Mouse (Mus musculus) neutrophil, adult 5-6 weeks (primary cell): ENCODE measurements around the gene Spdl1. TPM values are rescaled to one million over a fixed set of nuclear protein-coding genes. Genes with fewer than 3 reads are reported as not detected.
A peak's percentile ranks its signal among the peaks of the same experiment; 100 is the strongest.

ENCODE experiments used
- ATAC-seq: fragments of 151-379, 151-347 bp; 2 replicates; pipeline ENCODE4 v1.8.0; 2017; ENCODE audit warnings: mild to moderate bottlenecking, moderate TSS enrichment; ENCODE audit not compliant: insufficient number of reproducible peaks, poor library complexity, low FRiP score, severe bottlenecking; ENCODE audit errors: extremely low read depth
- total RNA-seq: library from RNA; stranded (forward); fragments of 200-1000 nt; gene quantifications from 2 replicates; pipeline ENCODE4 v1.2.3, GENCODE M21; 2017

Gene Spdl1
- 5.0 and 8.1 TPM in 2 replicates for total RNA-seq

DNA sequence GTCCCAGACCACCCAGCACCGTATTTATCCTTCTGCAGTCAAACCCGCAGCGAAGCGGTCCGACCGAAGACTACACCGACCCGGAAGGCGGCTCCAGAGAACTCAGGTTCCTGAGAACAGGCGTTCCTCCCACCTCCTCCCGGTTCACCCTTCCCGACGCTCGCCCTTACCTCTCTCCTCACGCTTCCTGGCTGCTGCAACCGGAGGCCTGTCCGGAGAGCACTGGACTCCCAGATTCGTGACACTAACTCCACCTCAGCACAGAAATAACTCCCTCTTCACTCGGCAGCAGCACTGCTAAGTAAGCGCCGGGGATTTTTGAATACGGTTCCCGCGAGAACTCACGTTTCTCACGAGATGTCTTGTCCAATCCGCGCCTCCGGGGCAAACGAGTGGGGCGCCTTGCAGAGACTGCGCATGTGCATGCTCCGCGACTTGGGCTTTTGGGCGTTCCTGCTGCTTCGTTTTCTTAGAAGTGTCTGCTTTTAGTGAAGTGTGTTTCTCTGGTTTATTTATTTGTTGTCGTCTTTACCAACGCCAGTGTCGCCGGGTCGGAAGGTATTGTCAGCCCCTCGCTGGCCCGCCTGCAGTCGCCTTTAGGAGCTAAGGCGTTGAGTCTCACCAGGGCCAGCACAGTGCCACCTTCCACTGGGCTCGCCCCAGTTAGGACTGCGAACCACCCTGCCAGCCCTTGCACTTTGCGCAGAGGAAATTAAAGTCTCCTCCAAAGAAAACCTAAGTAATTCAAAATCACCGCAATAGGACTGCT lies at the start of gene Spdl1:
TSS of gene Spdl1 (minus strand) at position 324 of the 769 bp plus-strand sequence.
- ATAC-seq, result peak; percentile 95

DNA sequence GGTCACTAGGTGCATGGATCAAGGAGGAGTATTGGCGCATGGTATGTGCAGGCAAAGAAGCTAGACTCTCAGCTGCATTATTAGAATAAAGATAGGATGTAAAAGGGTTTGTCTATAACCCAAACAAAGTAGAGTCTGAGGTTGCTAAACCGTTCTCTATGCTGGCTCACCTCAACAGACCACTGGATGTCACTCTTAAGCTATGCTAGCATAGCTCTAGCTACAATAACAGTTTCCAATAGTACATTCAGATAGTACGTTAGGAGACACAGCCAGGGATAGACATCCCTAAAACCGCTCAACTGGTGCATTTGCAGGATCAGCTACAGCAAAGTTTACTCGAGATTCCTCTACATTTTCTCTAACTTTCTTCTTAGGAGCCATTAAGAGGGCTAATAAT lies 48.1 kb upstream of the Spdl1 start:
- ATAC-seq, result no peak

DNA sequence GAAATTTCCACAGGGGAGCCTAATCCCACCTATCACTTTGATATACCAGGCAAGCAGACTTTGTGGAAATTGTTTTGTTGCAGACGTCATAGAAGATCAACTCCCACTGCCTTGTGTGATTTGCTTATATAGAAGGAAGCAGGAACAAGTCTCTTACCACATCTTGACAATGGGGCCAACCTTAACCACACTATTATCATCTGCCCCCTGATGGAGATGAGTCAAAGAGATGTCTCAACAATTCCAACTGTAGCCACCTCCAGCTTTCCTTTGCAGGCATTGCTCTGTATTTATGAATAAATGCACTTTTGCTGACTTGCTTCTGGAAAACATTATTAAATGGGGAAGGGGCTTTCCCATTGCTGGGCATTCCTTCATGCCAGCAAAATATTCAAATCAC lies 46.2 kb upstream of the Spdl1 start:
- no peak for ATAC-seq

DNA sequence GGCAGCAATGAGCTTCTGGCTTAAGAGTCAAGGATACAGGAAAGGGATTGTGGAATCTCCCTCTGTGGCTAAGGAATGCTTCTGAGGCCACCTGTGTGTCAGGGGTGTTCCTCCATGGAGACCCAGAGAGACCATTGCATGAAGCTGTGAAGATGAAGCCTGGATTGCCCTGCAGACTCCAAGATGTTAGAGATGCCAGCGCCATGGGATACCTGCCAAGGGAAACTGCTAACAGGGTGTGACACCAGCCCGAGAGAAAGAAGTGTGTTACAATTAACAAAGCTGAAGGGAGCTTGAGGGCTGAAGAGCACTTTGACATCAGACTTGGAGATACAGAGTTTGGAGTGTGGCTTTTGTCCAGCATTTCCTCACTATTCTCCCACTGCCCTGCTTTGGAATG lies 40.4 kb upstream of the Spdl1 start:
- ATAC-seq, result no peak

DNA sequence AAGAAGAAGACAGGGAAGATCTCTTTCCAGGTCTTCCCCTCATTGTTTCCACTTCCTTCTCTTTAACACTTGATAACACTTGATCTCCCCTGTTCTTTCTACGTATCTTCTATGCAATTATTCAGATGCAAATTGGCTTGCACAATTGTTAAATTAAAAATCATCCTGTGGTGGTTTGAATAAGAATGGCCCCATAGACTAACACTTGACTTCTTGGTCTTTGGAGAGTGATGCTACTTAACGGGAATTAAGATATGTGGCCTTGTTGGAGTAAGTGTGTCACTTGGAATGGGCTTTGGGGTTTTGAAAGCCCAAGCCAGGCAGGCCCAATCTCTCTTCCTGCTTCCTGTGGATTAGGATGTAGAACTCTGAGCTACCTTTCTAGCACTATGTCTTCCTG lies 39.0 kb upstream of the Spdl1 start:
- no peak for ATAC-seq

DNA sequence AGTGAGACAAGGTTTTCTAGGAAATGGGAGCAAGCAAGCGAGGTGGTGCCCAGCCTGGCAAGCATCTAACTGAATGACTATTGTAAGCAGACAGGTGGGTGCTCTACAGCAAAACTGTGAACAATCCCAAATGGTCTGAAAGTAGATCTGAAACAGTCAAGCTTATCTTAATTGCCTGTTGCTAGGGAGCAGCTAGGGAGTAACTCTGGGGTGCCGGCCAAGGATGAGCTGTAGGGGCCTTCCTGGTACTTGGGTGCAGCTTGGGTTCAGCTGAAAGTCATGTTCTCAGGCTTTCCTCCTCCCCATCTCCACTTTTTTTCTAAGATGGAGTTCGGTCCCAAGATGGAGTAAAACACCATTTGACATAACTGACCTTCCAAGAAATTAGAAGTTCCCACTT lies 38.5 kb upstream of the Spdl1 start:
- no peak for ATAC-seq

DNA sequence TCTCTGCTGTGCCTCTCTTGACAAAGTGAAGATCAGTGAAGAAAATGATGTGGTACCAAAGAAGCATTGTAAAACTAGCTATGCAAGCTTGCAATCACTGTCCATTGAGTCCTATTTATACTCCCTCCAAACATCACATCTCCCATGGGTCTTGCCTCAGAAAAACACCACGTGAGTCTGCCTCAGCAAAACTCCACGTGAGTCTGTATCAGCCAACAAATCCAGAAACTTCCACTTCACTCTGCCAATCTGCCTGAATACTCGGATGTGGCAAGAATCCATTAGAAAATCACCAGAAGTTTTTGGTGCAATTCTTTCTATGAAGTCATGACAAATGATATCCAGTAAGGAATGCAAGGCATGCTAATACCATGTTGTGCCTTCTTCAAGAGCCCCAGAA lies 38.0 kb upstream of the Spdl1 start:
- no peak for ATAC-seq

DNA sequence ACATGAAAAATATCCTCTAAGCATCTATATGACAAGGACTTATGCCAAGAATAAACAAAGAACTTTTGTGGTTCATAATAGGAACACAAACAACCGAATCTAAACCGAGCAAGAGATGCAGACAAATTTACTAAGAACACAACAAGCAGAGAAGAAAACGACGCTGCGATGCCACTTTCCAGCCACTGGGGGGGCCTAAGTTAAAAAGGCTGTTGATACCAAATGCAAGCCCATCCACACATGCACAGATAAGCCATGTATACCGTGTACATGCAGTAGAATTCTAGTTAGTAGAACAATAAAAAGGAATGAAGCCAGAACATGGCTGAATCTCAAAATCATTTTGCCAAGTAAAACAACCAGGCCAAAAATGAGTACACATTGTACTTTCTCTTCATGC lies 35.2 kb upstream of the Spdl1 start:
- ATAC-seq, result no peak

DNA sequence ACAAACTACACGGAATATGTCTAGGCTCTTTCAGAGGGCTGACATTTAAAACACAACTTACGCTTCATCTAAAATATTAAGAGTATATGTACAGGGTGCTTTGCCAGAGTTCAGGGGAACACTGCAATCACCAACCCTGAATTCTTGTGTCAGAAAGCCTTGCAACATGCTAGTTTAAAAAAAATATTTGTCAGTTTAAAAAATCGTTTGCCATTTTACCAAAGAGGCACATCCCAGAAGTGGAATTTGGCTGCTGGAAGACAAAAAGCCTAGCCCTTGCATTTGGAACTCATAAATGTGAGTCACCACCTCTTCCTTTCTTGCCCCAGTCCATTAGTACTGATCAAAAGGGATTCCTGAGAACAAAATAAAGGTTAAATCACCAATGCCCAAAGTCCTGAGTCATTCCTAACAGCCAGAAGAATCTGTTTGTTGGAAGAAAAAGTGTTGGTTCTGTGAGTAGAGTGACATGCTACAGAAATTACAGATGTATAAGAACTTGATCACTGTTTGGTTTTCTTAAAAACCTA lies 32.4 kb upstream of the Spdl1 start:
- no peak for ATAC-seq

DNA sequence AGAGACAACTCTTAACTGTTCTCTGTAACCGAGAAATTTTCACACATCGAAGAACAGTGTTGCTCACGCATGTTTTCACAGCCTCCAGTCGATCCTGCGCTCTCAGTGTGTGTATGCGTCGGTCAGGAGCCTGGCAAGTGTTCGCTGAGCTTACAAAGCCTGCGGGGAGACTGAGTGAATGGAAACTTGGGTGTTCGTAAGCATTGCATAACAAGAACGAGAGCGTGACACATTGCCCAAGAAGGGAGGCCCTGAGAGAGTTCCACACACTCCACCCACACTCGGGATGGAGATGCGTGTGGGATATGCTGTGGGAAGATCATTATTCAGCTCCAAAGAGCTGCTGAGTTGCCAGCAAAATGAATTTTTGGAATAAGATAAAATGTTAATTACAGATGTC lies 31.7 kb upstream of the Spdl1 start:
- ATAC-seq, result no peak

DNA sequence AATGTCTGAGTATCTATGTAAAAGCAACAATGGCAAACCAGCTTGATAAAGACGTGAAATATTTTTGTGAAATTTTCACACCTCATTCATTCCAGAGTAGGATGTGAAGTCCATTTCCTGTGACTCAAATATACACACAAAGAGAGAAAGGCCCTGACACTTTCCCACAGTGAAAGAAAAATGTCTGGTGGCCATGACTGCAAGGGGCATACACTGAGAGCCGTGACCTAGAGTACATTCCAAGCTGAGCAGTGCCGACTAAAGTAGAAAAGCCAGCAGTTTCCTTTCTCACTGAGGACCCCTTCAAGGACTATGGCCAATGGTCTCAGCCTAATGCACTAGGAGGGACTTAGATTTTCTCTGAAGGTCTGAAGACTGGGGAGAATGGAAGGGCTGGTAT lies 23.2 kb upstream of the Spdl1 start:
- ATAC-seq, result no peak

DNA sequence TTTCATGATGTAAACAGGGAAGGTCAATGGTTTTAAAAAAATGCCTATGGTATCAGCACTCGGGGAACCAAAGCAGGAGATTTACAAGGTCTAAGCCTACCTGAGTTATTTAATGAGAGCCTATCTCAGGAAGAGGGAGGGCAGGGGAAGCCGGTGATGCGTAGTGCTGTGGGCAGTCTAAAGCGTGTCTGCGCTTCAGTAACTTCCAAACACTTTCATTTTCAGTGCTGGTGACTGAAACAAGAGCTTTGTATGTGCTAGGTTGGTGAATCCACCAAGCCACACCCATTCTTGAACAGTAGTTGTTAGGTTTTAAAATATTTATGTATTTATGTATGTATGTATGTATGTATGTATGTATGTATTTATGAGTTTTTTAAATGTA lies 12.8 kb upstream of the Spdl1 start:
- ATAC-seq, result peak; percentile 94

DNA sequence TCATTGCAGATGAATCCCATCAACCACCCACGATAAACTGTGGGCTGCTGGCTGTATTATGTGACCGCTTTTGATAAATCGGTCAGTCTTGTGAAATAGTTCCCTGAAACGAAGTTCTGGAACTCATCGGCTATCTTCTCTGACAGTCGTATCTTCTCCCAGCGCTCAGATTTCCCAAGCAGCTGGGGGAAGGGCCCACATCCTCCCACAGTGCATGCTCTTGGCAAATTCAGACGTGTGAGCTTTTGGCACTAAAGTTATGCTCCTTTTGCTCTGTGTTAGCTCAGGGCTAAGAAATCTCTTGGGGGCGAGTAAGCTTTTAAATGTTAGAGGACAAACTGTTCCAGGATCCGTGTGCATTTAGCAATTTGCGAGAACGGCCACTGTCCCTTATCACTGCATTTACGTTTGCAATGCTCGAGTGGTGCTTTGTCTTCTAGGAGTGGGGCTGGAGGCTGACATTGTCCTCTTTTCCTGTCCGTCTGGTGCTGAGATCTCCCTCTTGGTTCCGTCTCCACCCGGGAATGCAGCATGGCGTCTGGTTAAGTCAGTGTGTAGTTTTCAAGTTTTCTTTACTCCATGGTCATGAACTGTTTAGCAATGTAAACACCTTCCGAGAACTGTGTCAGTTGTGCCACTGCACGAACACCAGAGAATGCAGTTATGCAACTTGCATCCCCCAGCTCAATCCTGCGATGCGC lies 12.3 kb upstream of the Spdl1 start:
- ATAC-seq, result no peak

DNA sequence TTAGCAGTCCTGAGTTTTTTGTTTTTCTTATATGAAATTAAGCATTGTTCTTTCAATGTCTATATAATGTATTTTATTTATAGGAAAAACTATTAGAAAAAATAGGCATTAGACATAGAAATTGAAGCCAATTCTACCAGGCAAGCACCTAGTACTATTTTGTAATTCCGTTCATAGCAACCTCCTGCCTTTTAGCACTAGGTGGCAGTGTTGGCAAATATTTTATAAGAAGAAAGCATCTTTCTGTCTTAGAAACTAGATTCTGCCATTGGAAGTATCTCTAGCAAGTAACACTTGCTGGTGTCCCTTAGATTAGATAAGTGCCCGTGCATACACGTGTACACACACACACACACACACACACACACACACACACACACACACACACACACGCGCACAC lies 10.1 kb upstream of the Spdl1 start:
- ATAC-seq, result peak; percentile 53; the same call in 1 of the 2 replicates

DNA sequence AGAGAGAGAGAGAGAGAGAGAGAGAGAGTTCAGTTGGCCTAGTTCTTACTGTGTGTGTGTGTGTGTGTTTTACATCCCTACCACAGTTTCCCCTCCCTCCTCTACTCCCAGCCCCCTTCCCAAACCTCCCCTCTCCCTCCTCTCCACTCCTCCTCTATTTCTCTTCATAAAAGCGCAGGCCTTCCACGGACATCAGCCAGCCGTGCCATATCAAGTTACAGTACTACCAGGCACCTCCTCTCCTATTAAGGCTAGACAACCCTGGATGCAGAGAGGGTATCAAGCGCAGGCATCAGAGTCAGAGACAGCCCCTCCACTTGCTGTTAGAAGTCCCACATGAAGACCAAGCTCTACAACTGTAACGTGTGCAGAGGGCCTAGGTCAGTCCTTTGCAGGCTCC lies 6.8 kb upstream of the Spdl1 start:
- ATAC-seq, result no peak

DNA sequence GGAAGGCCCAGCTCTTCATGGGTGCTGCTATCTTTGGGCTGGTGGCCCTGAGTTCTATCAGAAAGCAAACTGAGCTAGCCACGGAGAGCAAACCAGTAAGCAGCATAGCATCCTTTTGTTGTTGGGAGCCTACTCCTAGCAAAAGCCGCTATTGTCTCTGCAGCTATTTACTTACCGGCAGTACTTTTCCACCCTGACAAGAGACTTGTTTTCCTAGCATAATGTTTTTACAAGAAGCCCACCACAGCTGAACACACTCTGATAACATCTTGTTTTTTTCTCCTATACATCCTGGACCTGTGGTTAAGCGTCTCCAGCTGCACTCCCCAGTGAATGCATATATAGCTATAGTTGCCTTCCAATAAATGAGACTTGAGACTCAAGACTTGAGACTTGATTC lies 5.6 kb upstream of the Spdl1 start:
- no peak for ATAC-seq

DNA sequence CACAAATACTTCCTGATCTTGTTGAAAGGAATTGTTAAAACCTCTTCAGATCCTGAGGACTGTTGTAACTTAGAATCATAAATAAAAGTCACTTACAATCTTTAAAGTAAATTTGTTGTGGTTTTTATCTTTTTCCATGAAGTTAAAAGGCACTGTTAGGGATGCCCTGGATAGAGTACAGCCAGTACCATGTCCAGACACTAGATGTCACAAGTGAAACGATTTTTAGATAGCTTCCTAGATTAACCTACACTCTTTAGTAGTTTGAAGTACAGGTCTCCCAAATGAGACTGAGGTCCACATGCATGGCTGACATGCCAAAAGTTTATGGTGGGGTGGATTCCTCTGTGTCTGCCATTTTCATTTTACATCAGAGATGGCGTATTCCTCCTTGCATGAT lies 2.8 kb upstream of the Spdl1 start:
- no peak for ATAC-seq

DNA sequence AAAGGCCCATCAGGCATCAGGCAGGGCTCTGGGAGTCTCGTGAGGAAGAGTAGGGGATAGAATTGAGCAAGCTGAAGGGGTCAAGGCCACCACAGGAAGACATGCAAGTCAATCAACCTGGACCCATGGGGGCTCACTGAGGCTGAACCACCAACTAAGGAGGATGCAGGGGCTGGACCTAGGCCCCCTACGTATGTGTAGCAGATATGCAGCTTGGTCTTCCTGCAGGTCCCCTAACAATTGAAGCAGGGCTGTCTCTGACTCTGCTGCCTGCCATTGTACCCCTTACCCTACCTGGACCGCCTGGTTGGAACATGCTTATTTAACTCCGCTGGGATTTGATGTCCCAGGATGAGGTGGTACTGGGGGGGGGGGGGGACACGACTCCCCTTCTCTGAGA lies 763 bp downstream of the Spdl1 start:
- ATAC-seq, result no peak

DNA sequence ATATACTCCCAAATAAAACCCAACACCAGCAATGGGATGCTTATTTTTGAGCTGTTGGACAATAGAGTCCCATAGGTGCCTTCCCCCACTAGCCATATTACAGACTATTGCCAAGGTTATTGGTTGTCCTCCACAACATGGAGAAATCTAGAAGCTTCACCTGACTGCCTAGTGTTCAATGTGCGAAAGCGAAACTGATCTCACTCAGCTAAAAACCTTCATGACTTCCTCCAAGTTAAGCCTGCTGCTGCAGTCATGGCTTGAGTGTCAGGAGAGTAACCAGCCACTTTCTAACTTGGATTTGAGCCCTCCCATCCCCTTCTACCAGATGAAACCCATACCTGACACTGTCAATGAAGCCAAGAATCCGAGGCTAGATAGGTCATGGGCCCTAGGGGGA lies 5.6 kb downstream of the Spdl1 start:
- no peak for ATAC-seq

DNA sequence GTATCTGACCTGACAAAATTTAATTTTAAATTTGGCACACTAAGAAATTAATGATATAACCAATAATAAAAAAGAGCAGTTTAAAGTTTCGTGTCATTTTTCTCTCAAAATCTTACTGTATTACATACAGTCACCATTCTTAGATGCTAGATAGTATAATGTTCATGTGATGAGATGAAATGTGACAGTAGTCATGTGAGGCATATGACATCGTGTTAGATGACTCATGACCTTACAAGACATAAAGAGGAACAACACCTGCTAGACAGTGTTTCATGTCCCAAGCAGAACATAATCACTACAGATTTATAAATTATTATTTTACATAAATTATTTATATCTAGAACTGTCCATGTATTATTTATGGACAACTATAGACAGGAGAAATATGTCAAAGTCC lies 6.5 kb downstream of the Spdl1 start:
- no peak for ATAC-seq
